Mouse (Mus musculus): ENCODE data around the gene Psap.
A peak's percentile ranks its signal among the peaks of the same experiment; 100 is the strongest.
"Not testable (repeated sequence)": the region's sequence is repeated elsewhere in the genome, so short reads cannot be mapped to it uniquely, and the experiment has no call there.

Gene Psap

DNA sequence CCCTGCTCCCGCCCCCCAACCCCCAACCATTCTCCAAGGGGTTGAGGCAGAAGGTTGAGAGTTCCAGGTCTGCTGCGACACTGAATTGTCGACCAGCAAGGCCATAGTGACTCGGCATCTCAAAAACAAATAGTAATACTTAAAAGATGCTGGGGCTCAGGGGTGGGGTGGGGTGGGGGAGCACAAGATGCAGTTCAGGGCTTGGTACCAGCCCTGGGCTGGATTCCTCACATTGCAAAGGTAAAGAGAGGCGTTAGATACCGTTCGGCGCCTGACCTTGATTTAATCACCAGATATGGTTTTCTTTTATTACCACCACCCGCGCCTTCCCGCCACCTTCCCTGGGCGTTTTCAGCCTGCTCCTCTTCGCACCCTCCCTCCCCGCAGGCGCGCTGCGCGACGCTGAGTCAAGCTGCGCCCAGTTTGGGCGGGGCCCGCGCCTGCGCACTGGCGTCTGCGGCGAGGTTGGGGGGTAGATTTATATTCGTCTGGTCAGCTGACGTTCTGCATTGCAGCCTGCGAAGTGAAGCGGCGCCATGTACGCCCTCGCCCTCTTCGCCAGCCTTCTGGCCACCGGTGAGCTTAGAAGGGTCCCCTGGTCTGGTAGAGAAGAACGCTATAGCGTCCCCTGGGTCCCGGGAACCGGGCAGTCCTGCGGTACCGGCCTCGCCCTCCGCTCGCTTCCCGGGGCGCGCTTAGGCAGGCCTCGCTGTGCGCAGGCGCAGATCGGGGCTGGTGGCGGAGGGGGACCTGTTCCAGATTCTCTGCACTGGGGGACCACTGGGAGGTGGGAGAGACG lies at the start of gene Psap:
TSS of gene Psap (plus strand) at position 421 of the 799 bp plus-strand sequence.
- peak; percentile 90 to 93 for DNase-seq

DNA sequence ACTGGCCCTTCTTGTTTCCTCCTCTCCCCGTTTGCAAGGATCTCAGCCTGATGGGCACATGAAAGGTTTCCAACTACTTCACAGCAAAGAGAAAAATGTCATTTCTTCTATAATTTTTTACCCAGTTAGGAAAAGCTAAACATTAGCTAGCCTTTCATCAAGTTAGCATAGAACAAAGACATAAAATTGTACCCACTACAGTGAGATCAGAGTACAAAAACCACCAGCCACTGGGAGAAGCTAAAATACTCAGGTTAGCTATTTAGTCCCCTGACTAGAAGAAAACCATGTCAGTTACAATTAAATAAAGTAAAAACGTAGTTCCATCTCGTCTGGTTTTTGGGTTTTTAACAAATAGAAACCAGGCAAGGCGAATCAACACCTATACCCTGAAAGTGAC lies 49.8 kb upstream of the Psap start:
- DNase-seq: no peak

GRCm38 (mm10) chr10:60229113-60229512 lies 48.3 kb upstream of the Psap start:
- no peak for DNase-seq

- no peak for DNase-seq
Observed at GRCm38 (mm10) chr10:60230321-60231088, 46.9 kb upstream of the Psap start.

GRCm38 (mm10) chr10:60234006-60234405 lies 43.4 kb upstream of the Psap start:
- DNase-seq: no peak

DNA sequence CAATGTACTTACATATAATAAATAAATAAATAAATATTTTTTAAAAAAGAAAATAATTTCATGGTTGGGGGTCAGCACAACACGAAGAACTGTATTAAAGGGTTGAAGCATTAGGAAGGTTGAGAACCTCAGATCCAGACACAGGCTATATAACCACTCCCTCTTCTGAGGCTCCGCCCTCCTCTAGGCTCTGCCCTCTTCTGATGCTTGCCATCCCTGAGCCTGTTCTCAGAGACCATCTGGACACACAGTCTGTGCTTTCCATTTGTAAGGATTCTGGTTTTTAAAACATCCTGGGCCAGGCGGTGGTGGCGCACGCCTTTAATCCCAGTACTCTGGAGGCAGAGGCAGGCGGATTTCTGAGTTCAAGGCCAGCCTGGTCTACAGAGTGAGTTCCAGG lies 41.6 kb upstream of the Psap start:
- not testable (repeated sequence) for DNase-seq

DNA sequence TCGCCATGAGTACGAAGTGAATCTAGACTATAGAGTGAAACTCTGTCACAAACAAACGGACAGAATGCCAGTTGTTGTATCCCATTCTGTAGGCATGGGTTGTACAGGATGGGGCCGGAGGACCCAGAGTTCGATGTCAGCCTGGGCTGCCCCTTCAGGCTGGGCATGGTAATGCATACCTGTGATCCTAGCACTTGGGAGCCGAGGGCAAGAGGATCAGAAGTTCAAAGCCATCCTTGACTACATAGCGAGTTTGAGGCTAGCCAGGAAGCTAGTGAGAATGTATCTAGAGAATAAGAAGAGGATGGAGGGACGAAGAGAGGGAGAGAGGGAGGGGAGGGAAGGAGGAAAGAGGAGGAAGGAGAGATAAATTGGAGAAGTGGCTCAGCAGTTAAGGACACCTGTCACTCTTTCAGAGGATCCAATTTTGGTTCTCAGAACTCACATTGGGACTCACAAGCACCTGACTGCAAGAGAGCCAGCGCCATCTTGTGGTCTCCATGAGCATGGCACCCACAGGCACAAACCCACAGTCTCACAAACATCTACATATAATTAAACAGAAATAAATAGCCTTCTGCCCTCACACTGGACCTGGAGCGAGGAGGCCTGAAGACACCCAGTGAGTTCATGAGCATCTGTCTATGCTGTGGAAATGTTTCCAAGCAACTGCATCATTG lies 39.8 kb upstream of the Psap start:
- peak; percentile 57 to 74 for DNase-seq

GRCm38 (mm10) chr10:60240416-60240815 lies 37.0 kb upstream of the Psap start:
- DNase-seq: no peak

GRCm38 (mm10) chr10:60243941-60244340 lies 33.5 kb upstream of the Psap start:
- no peak for DNase-seq

DNA sequence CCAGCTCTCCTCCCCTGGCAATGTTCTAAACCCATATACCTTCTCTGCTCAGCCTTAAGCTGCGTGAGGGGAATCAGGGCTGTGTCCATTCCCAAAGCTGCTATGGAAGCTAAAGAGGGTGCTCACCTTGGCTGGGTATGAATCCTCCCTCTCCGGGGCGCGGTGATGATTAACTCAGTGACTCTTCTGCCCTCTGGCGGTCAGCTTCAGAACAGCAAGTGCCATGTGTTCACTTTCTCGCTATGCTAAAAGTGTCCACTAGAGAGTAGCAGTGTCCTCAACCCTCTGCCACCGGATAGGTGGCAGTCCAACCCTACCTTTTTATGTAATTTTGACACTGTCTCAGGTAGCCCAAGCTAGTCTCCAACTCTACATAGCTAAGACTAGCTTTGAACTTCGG lies 32.4 kb upstream of the Psap start:
- peak; percentile 77 to 93 for DNase-seq

DNA sequence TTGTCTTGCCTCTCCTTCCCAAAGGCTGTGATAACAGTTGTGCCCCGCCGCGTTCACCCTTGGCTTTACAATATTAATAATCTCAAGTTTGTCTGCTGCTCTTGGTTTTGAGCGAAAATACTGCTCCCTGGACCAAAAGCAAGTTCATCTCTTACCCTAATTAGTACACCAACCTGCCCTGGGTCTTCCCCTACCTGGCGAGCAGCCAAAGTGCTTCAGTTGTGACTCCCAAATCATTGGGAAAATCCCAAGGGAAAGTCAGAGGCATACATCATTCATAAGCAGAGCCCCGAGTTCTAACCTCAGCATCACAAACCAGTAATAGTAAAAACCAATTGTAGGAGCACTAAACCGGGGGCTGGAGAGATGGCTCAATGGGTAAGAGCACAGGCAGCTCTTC lies 31.8 kb upstream of the Psap start:
- no peak for DNase-seq

- DNase-seq: peak in 1 of 2 experiments; percentile 65
Observed at GRCm38 (mm10) chr10:60246519-60246918, 30.9 kb upstream of the Psap start.

- DNase-seq: not testable (repeated sequence)
Observed at GRCm38 (mm10) chr10:60248345-60248744, 29.1 kb upstream of the Psap start.

GRCm38 (mm10) chr10:60250426-60250965 lies 26.9 kb upstream of the Psap start:
- no peak for DNase-seq

- DNase-seq: no peak
Observed at GRCm38 (mm10) chr10:60252187-60252586, 25.2 kb upstream of the Psap start.

DNA sequence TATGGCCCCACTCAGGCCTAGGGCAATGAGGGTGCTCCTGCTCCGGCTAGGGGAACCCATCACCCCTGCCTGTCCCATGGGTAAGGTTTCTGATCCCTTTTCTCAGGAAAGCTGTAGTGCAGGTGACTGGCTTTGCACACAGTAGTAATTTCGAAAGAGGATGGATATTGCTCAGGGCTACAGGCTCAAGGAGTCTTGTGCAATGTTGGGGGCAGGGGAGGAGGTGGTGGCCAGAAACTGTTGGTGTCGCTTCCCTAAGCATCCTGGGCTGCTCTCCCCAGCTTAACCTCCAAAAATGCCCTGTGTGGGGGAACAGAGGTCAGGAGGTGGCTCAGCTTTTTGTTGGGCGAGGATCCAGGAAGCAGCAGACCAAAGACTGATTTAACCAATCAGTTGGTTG lies 24.8 kb upstream of the Psap start:
- no peak for DNase-seq

DNA sequence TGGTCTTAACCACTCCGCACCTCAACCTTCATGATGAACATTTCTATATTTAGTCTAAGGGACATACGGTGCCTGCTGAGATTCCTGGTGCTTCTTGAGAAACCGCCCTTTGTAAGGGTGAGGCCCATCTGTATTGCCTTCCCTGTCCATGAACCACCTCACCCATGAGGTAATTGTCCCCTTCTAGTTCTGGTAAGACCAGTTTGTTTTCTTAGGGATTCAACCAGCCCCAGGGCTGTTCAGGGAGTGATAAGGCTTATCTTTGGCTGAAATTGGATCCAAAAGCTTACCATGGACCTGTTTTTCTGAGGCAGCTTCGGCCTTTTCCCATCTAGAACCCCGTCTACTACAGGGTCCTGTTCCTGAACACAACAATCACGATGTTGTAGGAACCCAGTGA lies 21.3 kb upstream of the Psap start:
- DNase-seq: no peak

GRCm38 (mm10) chr10:60257261-60257825 lies 20.1 kb upstream of the Psap start:
- DNase-seq: no peak

- DNase-seq: peak; percentile 49 to 60
Observed at GRCm38 (mm10) chr10:60260557-60261294, 16.7 kb upstream of the Psap start.

- no peak for DNase-seq
Observed at GRCm38 (mm10) chr10:60261530-60261929, 15.9 kb upstream of the Psap start.

DNA sequence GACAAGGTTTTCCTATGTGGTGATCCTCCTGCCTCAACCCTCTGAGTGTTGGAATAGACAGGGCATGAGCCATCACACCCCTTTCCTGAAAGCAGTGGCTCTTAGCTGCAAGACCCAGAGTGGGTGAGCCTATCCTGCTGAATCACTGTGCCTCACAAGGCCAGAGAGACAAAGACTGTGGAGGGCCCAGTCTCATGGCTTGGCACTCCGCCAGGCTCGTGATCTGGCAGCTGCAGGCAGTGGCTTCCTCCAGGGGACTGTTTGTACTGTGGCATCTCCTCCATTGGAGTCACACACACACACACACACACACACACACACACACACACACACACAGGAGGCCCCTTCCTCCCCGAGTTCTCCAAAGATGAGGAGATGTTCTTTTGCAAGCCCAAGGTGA lies 15.0 kb upstream of the Psap start:
- DNase-seq: peak; percentile 74 to 76

DNA sequence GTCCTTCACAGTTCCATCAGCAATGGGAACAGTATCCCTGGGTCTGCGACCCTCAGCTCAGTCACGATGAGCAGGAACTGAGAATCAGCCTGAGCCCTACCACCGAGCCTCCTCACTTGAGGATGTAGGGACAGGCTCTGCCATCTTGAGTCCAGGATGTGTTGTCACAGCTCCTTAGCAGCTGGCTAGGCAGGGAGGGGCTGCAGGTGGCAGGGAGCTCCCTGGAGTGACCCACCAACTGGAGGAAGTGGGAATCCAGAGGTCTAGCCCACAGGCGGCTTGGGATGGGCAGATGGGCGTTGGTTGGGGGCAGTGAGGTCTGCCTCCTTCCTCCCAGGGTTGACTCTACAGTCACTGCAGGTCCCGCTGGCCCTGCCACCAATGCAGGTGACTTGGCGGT lies 14.1 kb upstream of the Psap start:
- DNase-seq: no peak
